Mouse (Mus musculus): ENCODE measurements around the gene Abcg5. TPM values are rescaled to one million over a fixed set of nuclear protein-coding genes. Genes with fewer than 3 reads are reported as not detected.

Abcg5 gene
- polyA plus RNA-seq, 1 experiment, result not detected

DNA sequence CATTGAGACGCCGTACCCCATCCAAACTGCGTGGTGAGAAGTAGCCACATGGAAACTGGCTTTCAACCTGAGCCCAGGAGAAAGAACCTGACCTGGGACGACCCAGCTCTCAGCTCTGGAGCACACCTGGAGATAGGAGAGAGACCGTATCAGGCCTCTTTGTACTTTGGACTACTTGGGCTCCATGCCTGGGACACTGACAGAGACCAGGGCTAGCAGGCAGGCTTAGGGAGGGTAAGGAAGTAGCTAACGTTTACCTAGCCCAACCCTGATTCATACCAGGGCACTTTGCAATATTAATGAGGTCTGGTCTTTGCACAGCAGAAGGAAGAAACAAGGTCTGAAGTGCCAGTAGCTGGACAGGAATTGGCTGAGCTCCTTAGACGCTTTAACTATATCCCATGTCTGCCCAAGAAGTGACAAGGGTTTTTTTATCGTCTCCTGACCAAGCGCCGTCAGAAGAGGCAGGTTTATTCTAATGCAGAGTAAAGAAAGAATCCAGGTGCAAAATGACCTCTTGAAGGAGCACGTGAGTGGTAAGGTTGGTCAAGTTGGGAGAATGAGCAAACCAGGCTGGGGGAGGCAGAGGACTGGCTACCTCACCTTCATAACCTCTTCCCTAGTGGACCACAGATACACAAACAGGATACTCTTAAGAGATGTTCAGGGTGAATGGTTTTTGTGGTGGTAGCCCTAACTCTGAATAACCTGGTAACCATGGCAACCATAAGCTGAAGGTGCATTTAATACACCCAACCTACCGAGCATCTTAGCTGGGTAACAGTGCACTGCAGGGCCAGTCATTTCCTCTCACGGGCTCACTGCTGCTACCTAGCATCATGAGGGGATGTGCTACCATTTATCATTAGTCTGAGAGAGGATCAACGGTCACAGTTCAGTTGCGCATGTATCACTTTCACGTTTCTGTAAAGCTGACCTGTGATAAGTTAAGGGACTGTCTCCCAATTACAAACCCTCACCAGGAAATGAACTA lies 10.1 kb downstream of the Abcg5 start:
- peaks cover 19% of the 10 kb centered on the region for H3K27me3 ChIP-seq (ENCODE audit: control insufficient read depth)
- no peak overlapping the region for H3K4me3 ChIP-seq (replicated peaks)
- H3K9me3 ChIP-seq (ENCODE audit: control insufficient read depth, low read length), result no peaks in the 10 kb centered on the region
- no peaks in the 10 kb centered on the region for H3K36me3 ChIP-seq (ENCODE audit: control insufficient read depth)
- TF ChIP-seq GATA1 (IDR thresholded peaks at IDR 0.05; ENCODE audit: low read length) (no peak), TAL1 (IDR thresholded peaks at IDR 0.05; ENCODE audit: low read length) (no peak)
- H3K4me1 ChIP-seq (ENCODE audit: control insufficient read depth), result no peaks in the 10 kb centered on the region

DNA sequence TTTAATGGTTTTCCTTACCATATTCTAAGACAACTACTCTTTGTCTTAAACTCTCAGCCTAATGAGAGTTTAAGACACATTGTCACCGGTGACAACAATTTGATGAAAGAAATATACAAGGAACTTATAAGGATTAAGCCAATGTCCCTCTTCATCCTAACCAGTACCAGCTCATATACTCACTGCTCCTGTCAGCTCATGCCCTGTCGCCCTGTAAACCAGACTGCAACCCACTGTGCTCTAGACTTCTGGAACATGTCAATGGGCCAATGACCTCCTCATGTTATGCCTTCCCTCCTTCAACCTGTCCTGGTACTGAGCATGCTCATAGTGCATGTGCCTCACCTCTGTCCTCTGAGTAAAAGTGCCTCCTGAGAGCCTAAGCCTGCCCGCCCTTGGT lies 15.0 kb downstream of the Abcg5 start:
- H3K4me3 ChIP-seq (replicated peaks), result no peak overlapping the region
- H3K9me3 ChIP-seq (ENCODE audit: control insufficient read depth, low read length), result no peaks in the 10 kb centered on the region; the same call in 1 of the 2 replicates
- no peaks in the 10 kb centered on the region for H3K27me3 ChIP-seq (ENCODE audit: control insufficient read depth)
- no peaks in the 10 kb centered on the region for H3K4me1 ChIP-seq (ENCODE audit: control insufficient read depth)
- H3K36me3 ChIP-seq (ENCODE audit: control insufficient read depth), result no peaks in the 10 kb centered on the region
- TF ChIP-seq TAL1 (IDR thresholded peaks at IDR 0.05; ENCODE audit: low read length) (no peak), GATA1 (IDR thresholded peaks at IDR 0.05; ENCODE audit: low read length) (no peak)

DNA sequence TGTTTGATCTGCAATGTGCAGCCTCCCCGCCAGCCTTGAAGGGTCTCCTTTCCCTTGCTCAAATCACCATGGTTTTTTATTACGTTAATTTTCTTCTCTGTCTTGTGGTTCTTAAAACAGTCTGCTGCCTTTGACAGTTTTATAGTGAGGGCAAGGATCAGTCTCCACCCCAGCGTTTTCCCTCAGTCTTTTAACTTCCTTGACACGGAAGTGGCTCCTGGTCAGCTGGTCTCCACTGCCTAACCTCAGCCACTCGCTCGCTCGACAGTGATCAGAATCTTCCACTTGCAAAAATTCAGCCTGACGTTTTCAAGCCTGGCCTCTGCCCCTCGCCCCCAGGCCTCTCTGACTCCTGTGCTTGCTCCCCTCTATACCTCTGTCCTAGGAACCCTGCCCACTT lies 17.1 kb downstream of the Abcg5 start:
- no peak for TF ChIP-seq TAL1 (IDR thresholded peaks at IDR 0.05; ENCODE audit: low read length)
- TF ChIP-seq GATA1 (IDR thresholded peaks at IDR 0.05; ENCODE audit: low read length), result no peak
- H3K27me3 ChIP-seq (ENCODE audit: control insufficient read depth), result no peaks in the 10 kb centered on the region
- H3K4me1 ChIP-seq (ENCODE audit: control insufficient read depth), result no peaks in the 10 kb centered on the region
- H3K36me3 ChIP-seq (ENCODE audit: control insufficient read depth), result no peaks in the 10 kb centered on the region
- no peaks in the 10 kb centered on the region; the same call in 1 of the 2 replicates for H3K9me3 ChIP-seq (ENCODE audit: control insufficient read depth, low read length)
- no peak overlapping the region for H3K4me3 ChIP-seq (replicated peaks)

DNA sequence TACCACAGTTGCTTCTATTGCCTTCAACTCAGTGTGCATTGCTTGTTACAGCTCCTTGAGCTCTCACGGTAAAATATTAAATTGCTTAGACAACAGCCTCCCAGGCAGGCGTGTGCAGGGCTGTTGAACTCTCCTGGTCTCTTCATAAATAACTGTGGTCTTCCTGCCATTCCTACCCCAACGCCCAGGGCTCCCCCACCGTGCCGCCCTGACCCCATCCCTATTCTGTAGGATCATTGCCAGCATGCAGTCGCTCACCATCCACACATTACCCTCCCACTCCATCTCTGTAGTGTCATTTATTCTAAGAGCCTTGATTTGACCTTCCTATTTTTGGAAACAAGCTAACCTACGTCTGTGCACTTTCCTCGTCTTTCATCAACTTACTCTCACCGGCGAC lies 17.8 kb downstream of the Abcg5 start:
- H3K27me3 ChIP-seq (ENCODE audit: control insufficient read depth), result no peaks in the 10 kb centered on the region
- H3K4me1 ChIP-seq (ENCODE audit: control insufficient read depth), result no peaks in the 10 kb centered on the region
- H3K4me3 ChIP-seq (replicated peaks), result no peak overlapping the region
- TF ChIP-seq GATA1 (IDR thresholded peaks at IDR 0.05; ENCODE audit: low read length) (no peak), TAL1 (IDR thresholded peaks at IDR 0.05; ENCODE audit: low read length) (no peak)
- H3K36me3 ChIP-seq (ENCODE audit: control insufficient read depth), result no peaks in the 10 kb centered on the region
- no peaks in the 10 kb centered on the region; the same call in 1 of the 2 replicates for H3K9me3 ChIP-seq (ENCODE audit: control insufficient read depth, low read length)

GRCm38 (mm10) chr17:84658951-84659350 lies 23.9 kb downstream of the Abcg5 start:
- Histone ChIP-seq H3K9me3 (ENCODE audit: control insufficient read depth, low read length) (no peaks in the 10 kb centered on the region), H3K36me3 (ENCODE audit: control insufficient read depth) (no peaks in the 10 kb centered on the region), H3K27me3 (ENCODE audit: control insufficient read depth) (no peaks in the 10 kb centered on the region), H3K4me3 (replicated peaks) (no peak overlapping the region), H3K4me1 (ENCODE audit: control insufficient read depth) (no peaks in the 10 kb centered on the region)
- TF ChIP-seq GATA1 (IDR thresholded peaks at IDR 0.05; ENCODE audit: low read length), result no peak
- TF ChIP-seq TAL1 (IDR thresholded peaks at IDR 0.05; ENCODE audit: low read length), result no peak

- TF ChIP-seq GATA1 (IDR thresholded peaks at IDR 0.05; ENCODE audit: low read length) (no peak), TAL1 (IDR thresholded peaks at IDR 0.05; ENCODE audit: low read length) (no peak)
- H3K27me3 ChIP-seq (ENCODE audit: control insufficient read depth), result no peaks in the 10 kb centered on the region
Observed at GRCm38 (mm10) chr17:84658195-84658594, 24.6 kb downstream of the Abcg5 start.

DNA sequence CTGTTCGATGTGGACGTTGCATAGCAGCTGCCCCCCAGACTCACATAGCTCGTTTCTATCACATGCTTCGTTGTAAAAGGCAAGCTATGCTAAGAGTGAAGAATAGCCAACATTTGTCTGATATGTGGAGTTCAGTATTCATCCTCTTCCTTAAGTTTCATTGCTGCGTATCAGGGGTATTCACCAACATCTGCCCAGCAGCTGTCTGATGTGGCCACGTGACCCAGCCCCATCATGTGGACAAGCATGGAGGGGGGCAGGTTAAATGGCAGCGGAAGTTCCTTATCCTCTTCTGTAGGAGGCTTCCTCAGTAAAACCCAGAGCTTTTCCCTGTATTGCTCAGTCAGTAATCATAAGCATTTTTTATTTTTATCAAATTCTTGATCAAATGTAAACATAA lies 25.0 kb downstream of the Abcg5 start:
- H3K4me3 ChIP-seq (replicated peaks), result no peak overlapping the region
- H3K27me3 ChIP-seq (ENCODE audit: control insufficient read depth), result no peaks in the 10 kb centered on the region
- H3K4me1 ChIP-seq (ENCODE audit: control insufficient read depth), result no peaks in the 10 kb centered on the region
- H3K36me3 ChIP-seq (ENCODE audit: control insufficient read depth), result no peaks in the 10 kb centered on the region
- H3K9me3 ChIP-seq (ENCODE audit: control insufficient read depth, low read length), result no peaks in the 10 kb centered on the region
- no peak for TF ChIP-seq GATA1 (IDR thresholded peaks at IDR 0.05; ENCODE audit: low read length)
- no peak for TF ChIP-seq TAL1 (IDR thresholded peaks at IDR 0.05; ENCODE audit: low read length)

More at GRCm38 (mm10) chr17:84658195-84658594, 24.6 kb downstream of the Abcg5 start:
- Histone ChIP-seq H3K4me3 (replicated peaks) (no peak overlapping the region), H3K9me3 (ENCODE audit: control insufficient read depth, low read length) (no peaks in the 10 kb centered on the region), H3K4me1 (ENCODE audit: control insufficient read depth) (no peaks in the 10 kb centered on the region), H3K36me3 (ENCODE audit: control insufficient read depth) (no peaks in the 10 kb centered on the region)

- Histone ChIP-seq H3K4me3 (replicated peaks) (no peak overlapping the region), H3K4me1 (ENCODE audit: control insufficient read depth) (no peaks in the 10 kb centered on the region), H3K27me3 (ENCODE audit: control insufficient read depth) (no peaks in the 10 kb centered on the region), H3K9me3 (ENCODE audit: control insufficient read depth, low read length) (no peaks in the 10 kb centered on the region), H3K36me3 (ENCODE audit: control insufficient read depth) (no peaks in the 10 kb centered on the region)
- TF ChIP-seq TAL1 (IDR thresholded peaks at IDR 0.05; ENCODE audit: low read length) (no peak), GATA1 (IDR thresholded peaks at IDR 0.05; ENCODE audit: low read length) (no peak)
Observed at GRCm38 (mm10) chr17:84657422-84657732, 25.4 kb downstream of the Abcg5 start.

GRCm38 (mm10) chr17:84656653-84657421 lies 26.0 kb downstream of the Abcg5 start:
- Histone ChIP-seq H3K36me3 (ENCODE audit: control insufficient read depth) (no peaks in the 10 kb centered on the region), H3K9me3 (ENCODE audit: control insufficient read depth, low read length) (no peaks in the 10 kb centered on the region), H3K4me1 (ENCODE audit: control insufficient read depth) (no peaks in the 10 kb centered on the region), H3K4me3 (replicated peaks) (no peak overlapping the region), H3K27me3 (ENCODE audit: control insufficient read depth) (no peaks in the 10 kb centered on the region)
- TF ChIP-seq GATA1 (IDR thresholded peaks at IDR 0.05; ENCODE audit: low read length), result no peak
- TF ChIP-seq TAL1 (IDR thresholded peaks at IDR 0.05; ENCODE audit: low read length), result no peak
